Mouse (Mus musculus) heart, postnatal 25 days (tissue): Measurements from ENCODE around the gene Ntpcr. TPM values are rescaled to one million over a fixed set of nuclear protein-coding genes. Genes with fewer than 3 reads are reported as not detected.

Experiments used
- DNase-seq: peaks from one replicate; pipeline ENCODE4 v3.0.0; 2022; ENCODE audit warnings: low spot score
- intact Hi-C: fragments of 180-260 bp; cut with DNase I; formaldehyde crosslinking; loops from one replicate; pipeline ENCODE4 v1.15.1; 2025
- total RNA-seq, 2 experiments: library from RNA; stranded (reverse); gene quantifications; 2 replicates each; pipeline ENCODE4 v1.2.3; 2021

The Ntpcr gene
- total RNA-seq, result 10 to 100 TPM; 16.0 TPM

DNA sequence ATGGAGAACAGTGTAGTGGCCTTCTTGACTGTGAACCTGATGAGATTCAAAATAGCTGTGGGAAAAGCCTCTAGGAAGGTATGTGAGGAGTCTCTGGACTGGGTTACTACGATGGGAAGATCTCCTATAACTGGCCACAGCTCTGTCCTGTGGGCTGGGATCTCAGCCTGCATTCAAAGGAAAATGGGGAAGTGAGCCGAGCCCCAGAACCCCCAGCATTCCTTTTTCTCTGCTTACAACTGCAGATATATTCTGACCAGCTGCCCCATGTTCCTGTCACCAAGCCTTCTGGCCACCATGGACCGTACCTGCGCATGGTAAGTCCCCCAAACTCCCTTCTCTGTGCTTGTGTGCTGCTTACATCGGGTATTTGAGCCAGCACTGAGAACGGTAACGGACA, at the start of gene Ntpcr:
Gene Ntpcr, plus strand, starts transcription at position 218 of the 400 bp plus-strand sequence.
- DNase-seq, result no peak
- intact Hi-C loops, result no loop called here

DNA sequence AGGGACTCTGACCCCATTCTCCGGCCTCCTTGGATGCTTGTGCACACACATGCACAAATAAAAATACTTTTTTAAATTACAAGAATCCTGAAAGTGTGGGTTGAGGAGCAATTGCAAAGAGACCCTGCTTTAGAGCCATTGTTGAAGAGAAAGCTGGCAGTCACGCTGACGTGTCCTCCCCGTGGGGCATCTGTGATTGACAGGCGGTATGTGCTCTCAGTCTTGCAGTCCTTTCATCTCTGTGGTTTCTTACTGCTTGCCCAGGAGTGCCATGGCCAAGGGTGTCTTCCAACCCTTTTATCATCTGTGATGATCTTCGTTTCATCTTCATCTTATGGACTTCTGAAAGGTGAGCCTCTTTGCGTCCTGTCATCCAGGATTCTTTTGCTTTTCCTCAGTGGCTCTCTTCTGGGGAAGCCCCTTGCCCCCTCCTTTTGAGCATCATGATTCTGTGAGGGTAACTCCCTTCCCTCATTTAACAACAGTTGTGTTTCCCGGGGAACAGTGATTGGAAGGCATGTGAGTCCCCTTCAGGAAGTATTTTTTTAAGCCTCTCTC, 48.8 kb upstream of the Ntpcr start:
- intact Hi-C loops, result no loop called here
- DNase-seq, result no peak

DNA sequence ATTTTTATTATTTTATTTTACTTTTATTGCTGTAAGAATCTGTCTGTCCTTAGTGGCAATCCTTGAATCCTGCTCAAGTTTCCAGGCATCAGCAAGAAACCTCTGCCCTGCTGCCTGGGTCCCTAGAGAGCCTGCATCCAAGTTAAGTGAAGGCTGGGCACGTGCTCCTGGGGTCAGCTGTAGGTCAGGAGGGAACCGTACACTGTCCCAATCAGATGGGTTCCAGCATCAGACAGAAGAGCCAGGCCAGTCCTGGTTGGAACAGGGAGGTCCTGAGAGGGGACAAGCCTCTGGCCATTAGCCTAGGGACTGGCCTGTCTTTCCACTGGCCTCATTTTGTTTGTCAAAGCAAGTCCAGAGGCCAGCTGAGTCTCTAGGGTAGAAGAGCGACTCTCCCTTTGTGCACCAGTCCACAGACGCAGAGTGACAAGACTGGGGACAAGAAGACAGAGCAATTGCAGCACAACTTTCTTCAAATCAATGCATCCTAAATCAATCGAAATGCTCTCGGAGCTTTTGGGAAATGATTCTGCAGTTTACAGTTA, 44.5 kb upstream of the Ntpcr start:
- DNase-seq, result no peak

DNA sequence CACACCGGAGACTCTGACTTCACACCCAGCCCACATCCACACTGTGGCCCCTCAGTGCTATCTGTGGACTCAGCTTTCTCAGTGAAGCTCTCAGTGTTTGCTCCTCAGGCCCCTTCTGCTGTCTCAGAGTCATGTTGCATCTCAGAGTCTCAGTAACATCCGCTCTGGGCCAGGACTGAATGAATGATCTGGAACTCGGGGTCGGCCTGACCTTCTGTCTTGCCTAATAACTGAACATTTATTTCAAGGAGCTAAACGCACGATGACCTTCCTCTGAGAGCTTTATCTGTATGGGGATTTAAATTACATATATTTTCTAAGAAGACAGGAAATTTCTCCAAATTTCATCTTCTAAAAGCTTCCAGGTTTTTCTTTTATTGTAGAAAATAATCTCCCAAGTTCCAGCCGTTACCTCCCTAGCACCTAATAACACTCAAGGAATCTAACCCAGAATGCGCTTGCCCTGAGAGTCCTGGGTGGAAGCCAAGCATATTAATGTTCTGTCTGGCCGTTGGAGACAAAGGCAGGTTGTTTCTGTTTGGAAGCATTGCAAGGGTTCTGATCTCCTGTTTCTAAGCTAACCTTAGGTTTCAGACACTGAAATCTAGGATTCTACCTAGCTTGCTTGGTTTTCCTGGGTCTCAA, 43.4 kb upstream of the Ntpcr start:
- intact Hi-C loops, result no loop called here
- no peak for DNase-seq

More for the DNA sequence above, 44.5 kb upstream of the Ntpcr start:
- intact Hi-C loops, result no loop called here

DNA sequence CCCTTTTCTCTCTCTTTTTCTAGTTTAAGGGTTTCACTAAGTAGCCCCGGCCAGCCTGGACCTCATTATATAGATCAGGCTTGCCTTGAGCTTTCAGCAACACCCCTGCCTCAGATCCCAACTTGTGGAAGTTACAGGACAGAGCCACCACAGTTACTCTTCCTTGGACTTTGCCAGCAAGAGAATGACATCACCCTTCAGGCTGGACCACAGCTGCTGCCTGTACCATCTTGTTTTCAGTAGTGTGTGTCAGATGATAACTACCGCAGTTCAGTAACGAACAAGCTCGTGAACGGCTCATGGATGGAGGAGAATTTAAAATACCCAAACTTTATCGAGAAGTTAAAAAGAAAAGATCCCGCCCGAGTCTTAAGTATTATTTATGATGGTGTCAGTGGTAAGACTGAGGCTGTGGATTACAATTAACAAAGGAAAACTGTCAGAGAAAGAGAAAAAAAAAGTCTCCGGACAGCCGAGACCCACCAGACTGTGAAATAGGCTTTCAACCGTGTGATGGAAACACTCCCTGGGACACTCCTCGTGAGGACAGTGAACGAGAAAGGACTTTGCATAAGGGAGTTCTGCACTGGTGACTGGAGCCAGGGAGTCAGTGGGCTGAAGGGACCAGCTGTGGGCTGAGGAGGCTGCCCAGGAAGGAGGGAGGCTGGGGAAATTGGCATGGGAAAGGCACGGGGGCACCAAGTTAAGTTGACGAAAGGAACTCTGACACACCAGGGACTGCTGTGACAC, 39.4 kb upstream of the Ntpcr start:
- intact Hi-C loops, result no loop called here
- no peak for DNase-seq

DNA sequence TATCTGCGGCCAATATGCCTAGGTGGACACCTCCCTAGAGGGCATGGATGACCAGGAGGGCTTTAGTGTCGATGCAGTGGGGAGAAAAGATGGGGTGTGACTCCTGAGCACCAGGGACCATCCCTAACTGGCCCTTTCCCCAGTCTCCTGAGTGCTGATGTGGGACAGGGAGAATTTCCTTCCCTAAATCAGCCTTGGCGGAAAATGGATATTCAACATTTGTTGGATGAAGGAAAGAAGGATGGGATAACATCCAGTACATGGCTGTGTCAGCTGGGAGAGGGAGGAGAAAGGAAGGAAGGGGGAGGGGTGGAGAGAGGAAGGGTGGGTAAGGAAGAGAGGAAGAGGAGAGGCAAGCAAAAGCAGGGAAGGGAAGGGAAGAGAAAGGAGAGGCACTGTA, 38.8 kb upstream of the Ntpcr start:
- peak; percentile 20 for DNase-seq
- intact Hi-C loops, result no loop called here

DNA sequence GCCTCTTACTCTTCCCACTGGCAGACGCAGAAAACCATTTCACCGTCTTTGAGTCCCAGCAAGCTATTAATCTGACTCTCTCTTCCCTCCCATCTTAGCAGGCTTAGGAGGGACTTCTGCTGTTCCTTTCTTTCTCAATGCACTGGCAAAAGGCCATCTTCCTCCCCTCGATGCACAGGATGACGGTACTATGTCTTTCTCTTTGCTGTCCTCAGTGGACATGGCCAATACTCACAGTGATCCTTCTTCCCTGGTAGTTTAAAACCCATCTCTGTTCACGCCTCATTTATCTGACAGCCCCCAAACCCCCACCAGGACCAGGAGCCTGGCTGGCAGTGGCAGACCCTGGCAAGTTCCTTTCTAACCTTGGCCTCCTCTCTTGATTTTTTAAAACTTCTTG, 37.3 kb upstream of the Ntpcr start:
- DNase-seq, result no peak
- intact Hi-C loops, result no loop called here

DNA sequence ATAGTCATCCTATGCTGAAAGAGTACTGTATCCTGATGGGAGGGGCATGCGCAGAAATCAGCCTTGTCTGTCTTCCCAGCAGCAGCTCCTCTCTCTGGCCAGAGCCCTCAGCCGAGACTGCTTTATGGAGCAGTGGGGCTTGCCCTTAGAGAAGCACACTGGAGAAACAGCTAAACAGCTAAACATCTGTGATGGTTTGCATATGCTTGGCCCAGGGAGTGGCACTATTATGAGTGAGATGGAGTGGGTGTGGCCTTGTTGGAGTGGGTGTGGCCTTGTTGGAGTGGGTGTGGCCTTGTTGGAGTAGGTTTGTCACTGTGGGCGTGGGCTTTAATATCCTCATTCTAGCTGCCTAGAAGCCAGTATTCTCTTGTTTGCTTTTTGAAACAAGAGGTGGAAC, 36.6 kb upstream of the Ntpcr start:
- intact Hi-C loops, result no loop called here
- no peak for DNase-seq

DNA sequence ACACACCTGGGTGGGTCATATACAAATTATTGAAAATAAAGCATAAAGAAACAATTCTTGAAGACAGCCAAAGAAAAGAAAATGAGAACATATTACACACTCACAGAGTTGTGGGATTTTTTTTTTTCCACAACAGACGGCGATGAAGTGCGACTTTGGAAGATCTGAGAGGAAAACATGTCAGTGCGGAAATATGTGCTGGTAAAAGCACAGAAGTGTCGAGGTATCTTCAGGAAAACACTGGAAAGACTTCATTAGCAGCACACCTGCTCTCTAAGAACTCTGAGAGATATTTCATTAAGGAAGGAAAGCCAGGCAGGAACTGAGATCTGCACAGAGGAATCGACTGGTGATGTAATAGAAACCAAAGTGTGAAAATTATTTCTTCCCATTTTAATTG, 33.8 kb upstream of the Ntpcr start:
- no peak for DNase-seq
- intact Hi-C loops, result no loop called here

DNA sequence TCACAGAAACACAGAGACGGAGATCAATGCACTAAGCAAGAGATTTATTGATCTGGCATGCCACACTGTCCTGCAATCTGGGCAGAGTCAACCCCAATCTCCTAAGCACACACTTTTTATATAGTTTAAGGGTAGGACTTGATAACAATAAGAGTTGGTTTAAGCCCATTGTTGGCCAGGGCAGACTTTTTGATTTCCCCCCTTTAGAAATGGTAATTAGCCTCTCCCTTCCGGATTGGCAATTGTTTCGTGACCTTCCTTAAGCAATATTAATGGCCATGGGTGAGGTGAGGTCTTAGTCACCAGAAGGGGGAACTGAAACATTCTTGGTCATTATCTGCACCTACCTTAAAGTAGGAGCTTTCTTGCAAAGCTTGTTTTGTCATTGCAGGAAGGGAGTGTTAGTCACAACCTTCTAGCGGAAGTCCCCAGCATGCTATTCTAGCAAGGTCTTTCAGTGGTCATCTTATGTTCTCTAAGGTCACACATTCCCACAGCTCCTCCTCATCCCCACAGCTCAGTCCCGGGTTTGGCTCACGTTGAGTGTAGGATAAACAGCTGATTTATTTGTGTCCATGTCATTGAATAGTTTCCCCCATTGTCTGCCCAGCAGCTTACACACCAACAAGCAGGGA, 30.3 kb upstream of the Ntpcr start:
- no peak for DNase-seq
- intact Hi-C loops, result no loop called here

DNA sequence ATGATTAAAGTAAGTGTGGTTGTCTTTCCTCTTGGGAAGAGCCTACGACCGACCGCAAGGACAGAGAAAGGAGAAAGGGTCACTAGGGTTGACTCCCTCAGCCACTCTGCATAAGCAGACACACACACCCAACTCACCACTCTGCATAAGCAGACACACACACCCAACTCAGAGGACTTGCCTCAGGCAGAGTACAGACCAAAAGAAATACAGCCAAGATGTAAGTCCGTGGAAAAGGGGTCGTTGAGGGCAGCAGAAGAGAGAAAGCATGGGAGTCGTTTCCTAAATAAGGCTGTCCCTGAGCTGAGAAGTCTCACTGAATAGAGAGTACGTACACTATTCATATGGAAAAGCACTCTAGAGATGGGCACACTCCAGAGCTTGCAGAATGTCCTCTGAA, 29.4 kb upstream of the Ntpcr start:
- no peak for DNase-seq
- intact Hi-C loops, result no loop called here

DNA sequence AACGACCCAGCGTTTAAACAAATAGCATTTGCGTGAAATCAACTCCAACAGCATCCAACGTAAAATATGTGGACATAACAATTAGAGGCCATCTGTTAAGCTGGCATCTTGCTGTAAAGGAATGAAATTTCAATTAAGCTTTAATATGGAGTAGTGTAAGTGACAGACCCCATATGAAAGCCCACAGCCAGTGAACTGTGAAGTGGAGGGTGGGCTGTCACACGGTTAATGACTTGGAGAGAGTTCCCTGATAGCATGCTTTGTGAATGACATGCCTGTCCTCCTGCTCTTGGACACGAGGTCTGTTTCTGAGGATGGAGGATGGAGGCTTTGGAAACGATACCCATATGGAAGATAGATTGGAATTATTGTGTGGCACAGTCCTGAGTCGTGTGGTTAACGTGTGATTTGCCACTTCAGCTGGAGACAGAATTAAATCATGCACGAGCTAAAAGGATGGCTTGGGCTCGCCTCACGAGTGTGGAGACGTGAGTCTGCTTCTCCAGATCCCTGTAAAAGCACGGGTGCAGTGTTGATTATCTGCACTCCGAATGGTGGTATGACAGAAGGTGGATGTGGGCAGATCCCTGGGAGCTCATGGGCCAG, 26.8 kb upstream of the Ntpcr start:
- intact Hi-C loops, result no loop called here
- no peak for DNase-seq

DNA sequence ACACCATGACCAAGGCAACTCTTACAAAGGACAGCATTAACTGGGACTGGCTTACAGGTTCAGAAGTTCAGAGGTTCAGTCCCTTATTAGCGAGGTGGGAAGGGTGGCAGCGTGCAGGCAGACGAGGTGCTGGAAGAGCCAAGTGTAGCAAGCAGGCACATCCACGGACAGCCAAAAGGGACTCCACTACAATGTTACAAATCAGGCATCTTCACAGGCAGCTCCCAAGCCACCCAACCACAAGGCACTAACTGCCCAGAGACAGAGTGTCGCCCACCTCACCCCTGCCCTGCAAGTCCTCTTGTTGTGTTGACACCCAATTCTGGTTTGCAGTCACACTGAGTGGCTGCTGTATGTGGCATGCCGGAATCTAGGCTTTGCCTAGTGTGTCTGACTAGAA, 25.3 kb upstream of the Ntpcr start:
- DNase-seq, result no peak
- intact Hi-C loops, result no loop called here

DNA sequence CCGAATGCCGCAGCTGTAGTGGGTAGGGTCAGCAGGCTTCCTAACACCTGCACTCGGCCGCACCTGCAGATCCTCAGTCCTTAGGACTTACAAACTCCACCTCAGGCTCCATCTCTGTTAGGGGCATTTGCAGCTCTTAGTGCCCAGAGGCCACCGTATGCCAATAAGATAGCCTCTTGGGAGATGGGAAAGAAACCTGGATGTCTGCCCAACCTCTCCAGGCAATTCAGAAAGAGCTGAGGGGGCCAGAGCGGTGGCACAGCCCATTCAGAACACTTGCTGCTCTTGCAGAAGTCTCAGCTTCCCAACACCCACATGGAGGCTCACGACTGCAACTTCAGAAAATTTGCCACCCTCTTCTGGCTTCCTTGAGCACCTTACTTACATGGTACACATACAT, 23.9 kb upstream of the Ntpcr start:
- no peak for DNase-seq
- intact Hi-C loops, result no loop called here

DNA sequence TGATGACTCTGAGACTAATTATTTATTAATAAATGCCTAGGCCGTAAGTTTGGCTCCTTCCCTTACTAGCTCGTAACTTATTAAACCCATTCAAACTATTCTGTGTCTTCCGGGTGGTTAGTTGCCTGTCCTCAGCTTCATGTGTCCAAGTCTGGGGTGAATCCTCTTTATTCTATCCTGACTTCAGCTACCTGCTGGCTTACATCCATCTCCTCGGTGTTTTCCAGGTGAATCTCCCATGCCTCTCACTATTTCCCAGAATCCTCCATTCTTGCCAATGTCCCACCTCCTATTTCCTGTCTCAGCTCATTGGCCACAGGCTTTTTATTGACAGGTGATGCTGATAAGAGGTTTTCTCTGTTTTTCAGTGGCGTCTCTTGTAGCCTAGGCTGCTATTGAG, 20.6 kb upstream of the Ntpcr start:
- intact Hi-C loops, result no loop called here
- no peak for DNase-seq

DNA sequence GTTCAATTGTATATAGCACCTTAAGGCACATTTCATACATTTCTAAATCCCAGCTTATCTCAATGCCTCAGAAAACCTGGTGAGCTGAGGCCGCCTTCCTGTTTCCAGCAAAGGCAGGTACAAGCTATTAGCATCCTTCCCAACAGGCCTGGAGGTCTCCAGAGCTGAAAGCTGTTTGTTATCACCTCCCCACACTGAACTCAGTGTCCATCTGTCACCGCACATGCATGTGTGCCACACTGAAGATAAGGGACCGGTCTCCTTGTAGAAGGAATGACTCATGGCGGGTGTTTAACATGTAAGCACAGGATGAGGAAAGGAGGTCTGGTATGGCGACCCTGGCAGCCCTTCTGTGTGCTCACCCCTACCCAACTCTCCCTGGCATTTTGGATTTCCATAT, 18.2 kb upstream of the Ntpcr start:
- intact Hi-C loops, result no loop called here
- no peak for DNase-seq

DNA sequence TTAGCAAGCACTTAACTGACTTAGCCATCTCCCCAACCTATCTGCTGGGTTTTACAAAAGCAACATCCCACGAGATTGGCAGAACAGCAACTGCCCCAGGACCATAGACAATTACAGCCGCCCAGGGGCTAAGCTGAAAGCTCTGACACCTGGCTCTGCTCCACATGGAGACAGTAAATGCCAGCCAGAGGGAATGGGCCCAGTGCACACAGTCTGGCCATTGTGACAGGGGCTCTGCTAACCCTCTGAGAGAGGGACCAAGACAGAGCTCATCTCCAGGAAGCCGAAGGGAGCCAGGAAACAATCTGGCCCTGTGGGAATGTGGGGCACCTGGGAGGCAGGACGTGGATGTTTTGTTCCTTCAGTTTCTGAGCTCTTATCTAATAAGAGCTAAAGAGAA, 13.6 kb upstream of the Ntpcr start:
- no peak for DNase-seq
- intact Hi-C loops, result no loop called here

DNA sequence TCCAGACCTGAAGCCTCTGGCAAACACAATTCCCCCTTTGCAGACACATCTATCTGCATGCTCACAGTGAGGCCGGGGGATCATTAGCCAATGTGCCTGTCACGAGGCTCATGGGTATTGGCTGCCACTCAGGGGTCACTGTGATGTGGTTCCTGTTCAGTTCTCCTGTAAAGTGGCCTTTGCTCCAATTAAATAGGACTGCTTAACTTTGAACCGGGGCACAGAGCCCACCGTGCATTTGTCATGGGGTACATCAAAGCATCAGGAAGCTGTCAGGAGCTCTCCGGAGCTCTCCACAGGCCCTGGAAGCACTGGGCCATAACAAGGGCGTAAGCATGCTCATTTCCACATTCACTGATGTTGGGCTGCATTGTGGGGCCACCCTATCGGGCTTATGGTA, 13.2 kb upstream of the Ntpcr start:
- intact Hi-C loops, result no loop called here
- no peak for DNase-seq

DNA sequence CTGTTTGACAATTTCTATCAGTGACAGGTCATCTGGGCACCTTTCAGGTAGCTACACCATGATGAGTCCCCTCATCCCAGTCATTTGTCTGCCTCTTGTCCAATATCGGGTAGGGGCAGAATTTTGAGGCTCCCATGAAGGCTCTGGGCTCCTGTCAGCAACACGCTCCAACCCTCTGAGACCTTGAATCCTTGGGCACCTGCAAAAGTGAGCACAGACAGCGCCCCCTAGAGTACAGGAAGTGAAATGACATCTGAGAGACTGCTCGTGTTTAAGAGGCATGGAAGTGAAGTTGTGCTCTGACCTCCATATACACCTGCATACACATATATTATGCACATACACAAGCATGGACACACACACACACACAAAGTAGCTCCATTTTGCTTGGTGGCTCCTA, 10.8 kb upstream of the Ntpcr start:
- intact Hi-C loops, result loop anchor here (2.0 kb wide), 1 partner anchor 144 kb away; no protein-coding TSS in a partner anchor
- no peak for DNase-seq

DNA sequence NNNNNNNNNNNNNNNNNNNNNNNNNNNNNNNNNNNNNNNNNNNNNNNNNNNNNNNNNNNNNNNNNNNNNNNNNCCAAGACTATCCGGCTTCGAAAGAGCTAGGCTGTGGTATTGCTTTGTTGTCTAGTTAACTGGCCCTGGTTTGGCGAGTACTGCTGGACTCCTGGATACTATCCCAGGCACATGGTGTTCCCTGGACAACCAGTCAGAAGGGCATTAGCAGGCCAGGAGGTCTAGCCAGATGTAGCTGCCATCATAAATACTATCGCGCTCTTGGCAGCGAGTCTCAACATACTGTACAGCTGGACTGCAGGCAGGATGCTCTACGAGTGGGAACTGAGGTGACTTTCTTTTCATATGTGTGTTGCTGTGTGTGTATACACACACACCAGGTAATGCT, 7.1 kb upstream of the Ntpcr start:
- DNase-seq, result peak; percentile 14
- intact Hi-C loops, result loop anchor here (5.0 kb wide), 1 partner anchor 55 kb away; the partner anchor contains the start of gene Map10
